Mouse (Mus musculus): ENCODE data around the gene Pglyrp2.

GRCm38 (mm10) chr17:32377137-32377536, 46.8 kb downstream of the Pglyrp2 start:
- TF ChIP-seq CTCF (IDR thresholded peaks at IDR 0.05; ENCODE audit: control insufficient read depth, insufficient read depth, insufficient replicate concordance, low read depth, low read length) (no peak), POLR2A (IDR thresholded peaks at IDR 0.05; ENCODE audit: control insufficient read depth, low read depth, low read length) (no peak)
